Mouse (Mus musculus) lung, embryonic 16.5 days (tissue): ENCODE measurements around the gene Psip1. TPM values are rescaled to one million over a fixed set of nuclear protein-coding genes. Genes with fewer than 3 reads are reported as not detected.
A peak's percentile ranks its signal among the peaks of the same experiment; 100 is the strongest.
"Not testable (repeated sequence)": the region's sequence is repeated elsewhere in the genome, so short reads cannot be mapped to it uniquely, and the experiment has no call there.

Experiments
- ATAC-seq: fragments of 200-750 bp; cut with Nextera tagmentation; 2 replicates; pipeline ENCODE4 v1.8.0; 2017; ENCODE audit warnings: low read depth, mild to moderate bottlenecking, moderate library complexity
- H3K27ac ChIP-seq: fragments of 300-500 bp; sonication (generic); 2 replicates; pipeline ENCODE4 v1.5.1; 2014; ENCODE audit warnings: mild to moderate bottlenecking, control low read depth, low read length
- H3K27me3 ChIP-seq: fragments of 300-500 bp; sonication (generic); 2 replicates; pipeline ENCODE4 v1.6.1; 2014; ENCODE audit warnings: low read depth, low read length, mixed read lengths; ENCODE audit not compliant: control insufficient read depth, insufficient read depth
- H3K36me3 ChIP-seq: fragments of 300-500 bp; sonication (generic); 2 replicates; pipeline ENCODE4 v1.6.1; 2014; ENCODE audit warnings: low read length; ENCODE audit not compliant: control insufficient read depth, insufficient read depth
- H3K4me1 ChIP-seq: fragments of 300-500 bp; sonication (generic); replicated peaks from 2 replicates; pipeline ENCODE4 v1.6.1; 2014; ENCODE audit warnings: low read length, mixed read lengths; ENCODE audit not compliant: control insufficient read depth, insufficient read depth
- H3K4me2 ChIP-seq: fragments of 300-500 bp; sonication (generic); 2 replicates; pipeline ENCODE4 v1.6.1; 2014; ENCODE audit warnings: low read depth, low read length, control low read depth
- H3K4me3 ChIP-seq: fragments of 300-500 bp; sonication (generic); 2 replicates; pipeline ENCODE4 v1.5.1; 2014; ENCODE audit warnings: mild to moderate bottlenecking, low read length, control low read depth
- H3K9ac ChIP-seq: fragments of 300-500 bp; sonication (generic); 2 replicates; pipeline ENCODE4 v1.6.1; 2014; ENCODE audit warnings: low read length, control low read depth
- H3K9me3 ChIP-seq: fragments of 300-500 bp; sonication (generic); 2 replicates; pipeline ENCODE4 v1.6.1; 2016; ENCODE audit warnings: low read length; ENCODE audit not compliant: control insufficient read depth
- WGBS: fragments of 180-500 bp; shearing (Covaris S2); extraction: QIAGEN DNeasy Blood & Tissue Kit; methylation state at CpG from one replicate; pipeline ENCODE4 v1.1.7; 2014; 5-methylcytosine and 5-hydroxymethylcytosine counted together
- polyA plus RNA-seq: library from polyadenylated mRNA; unstranded; fragments of >200 nt; fragmentation: Nextera tagmentation; extraction: Ambion mirVana; gene quantifications from 2 replicates; pipeline ENCODE4 v1.2.1, GENCODE M21; 2015

Gene Psip1
- polyA plus RNA-seq, 1 experiment from 2014 or later, result 97.7 TPM

DNA sequence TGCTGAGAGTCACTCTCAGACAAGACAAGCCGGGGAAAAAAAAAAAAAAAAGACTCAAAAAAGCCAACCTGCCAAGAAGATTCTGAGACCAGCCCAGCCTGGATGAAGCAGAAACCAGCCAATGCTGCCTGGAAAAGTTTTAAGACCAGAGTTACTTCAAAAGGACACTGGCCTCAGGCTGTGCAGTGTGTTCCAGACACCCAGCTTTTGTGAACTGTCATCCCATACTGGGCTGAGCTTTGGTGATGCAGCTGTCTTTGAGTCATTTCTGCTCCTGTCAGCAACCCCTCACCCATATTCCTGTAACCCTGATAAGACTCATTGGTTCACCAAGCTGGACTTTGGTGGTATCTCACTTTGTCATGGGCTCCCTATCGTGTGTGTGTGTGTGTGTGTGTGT is 26.4 kb upstream of the Psip1 start:
- no peak for ATAC-seq
- Histone ChIP-seq H3K9ac (no peak overlapping the region), H3K36me3 (no peaks in the 10 kb centered on the region), H3K27me3 (no peaks in the 10 kb centered on the region), H3K4me2 (no peak overlapping the region), H3K4me3 (no peak overlapping the region), H3K4me1 (no peaks in the 10 kb centered on the region), H3K9me3 (no peaks in the 10 kb centered on the region), H3K27ac (no peak overlapping the region)
- WGBS, result 47% methylated on average over 2 of the region's 2 CpGs

DNA sequence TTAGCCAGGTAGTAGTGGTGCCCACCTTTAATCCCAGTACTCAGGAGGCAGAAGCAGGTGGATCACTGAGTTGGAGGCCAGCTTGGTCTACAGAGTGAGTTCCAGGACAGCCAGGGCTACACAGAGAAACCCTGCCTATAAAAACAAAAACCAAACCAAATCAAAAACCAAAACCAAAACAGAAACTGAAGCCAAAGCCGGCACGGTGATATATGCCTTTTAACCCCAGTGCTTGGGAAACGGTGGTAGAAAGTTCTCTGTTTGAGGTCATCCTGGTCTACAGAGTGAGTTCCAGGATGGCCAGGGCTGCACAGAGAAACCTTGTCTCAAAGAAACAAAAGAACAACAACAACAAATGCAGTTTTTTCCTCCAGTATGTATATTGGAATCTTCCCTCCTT is 26.0 kb upstream of the Psip1 start:
- Histone ChIP-seq H3K9me3 (no peaks in the 10 kb centered on the region), H3K4me3 (no peak overlapping the region), H3K27ac (no peak overlapping the region), H3K27me3 (no peaks in the 10 kb centered on the region), H3K4me1 (no peaks in the 10 kb centered on the region), H3K9ac (no peak overlapping the region), H3K36me3 (no peaks in the 10 kb centered on the region), H3K4me2 (no peak overlapping the region)
- ATAC-seq, result no peak
- WGBS, result 87% methylated on average over 3 of the region's 3 CpGs

GRCm38 (mm10) chr4:83511083-83511482 is 24.8 kb upstream of the Psip1 start:
- Histone ChIP-seq H3K9ac (no peak overlapping the region), H3K4me1 (no peaks in the 10 kb centered on the region), H3K9me3 (no peaks in the 10 kb centered on the region), H3K27ac (no peak overlapping the region), H3K4me2 (no peak overlapping the region), H3K4me3 (no peak overlapping the region), H3K27me3 (no peaks in the 10 kb centered on the region), H3K36me3 (no peaks in the 10 kb centered on the region)
- ATAC-seq, result no peak
- 62% methylated on average over 8 of the region's 8 CpGs for WGBS

DNA sequence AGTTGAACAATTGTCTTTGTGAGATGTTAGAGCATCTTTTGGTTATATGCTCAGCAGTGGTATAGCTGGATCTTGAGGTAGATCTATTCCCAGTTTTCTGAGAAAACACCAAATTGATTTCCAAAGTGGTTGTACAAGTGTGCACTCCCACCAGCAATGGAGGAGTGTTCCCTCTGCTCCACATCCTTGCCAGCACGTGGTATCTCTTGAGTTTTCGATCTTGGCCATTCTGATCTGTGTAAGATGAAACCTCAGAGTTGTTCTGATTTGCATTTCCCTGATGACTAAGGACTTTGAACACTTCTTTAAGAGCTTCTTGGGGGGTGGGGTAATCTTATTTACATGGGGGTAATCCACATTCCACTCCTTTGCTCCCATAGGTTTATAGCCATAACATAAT is 23.3 kb upstream of the Psip1 start:
- no peak for ATAC-seq
- H3K27me3 ChIP-seq, result no peaks in the 10 kb centered on the region
- no peak overlapping the region for H3K4me3 ChIP-seq
- H3K9me3 ChIP-seq, result no peaks in the 10 kb centered on the region
- H3K4me2 ChIP-seq, result no peak overlapping the region
- no peaks in the 10 kb centered on the region for H3K36me3 ChIP-seq
- H3K27ac ChIP-seq, result no peak overlapping the region
- no peak overlapping the region for H3K9ac ChIP-seq
- WGBS, result 50% methylated on average over 2 of the region's 2 CpGs
- H3K4me1 ChIP-seq, result no peaks in the 10 kb centered on the region

DNA sequence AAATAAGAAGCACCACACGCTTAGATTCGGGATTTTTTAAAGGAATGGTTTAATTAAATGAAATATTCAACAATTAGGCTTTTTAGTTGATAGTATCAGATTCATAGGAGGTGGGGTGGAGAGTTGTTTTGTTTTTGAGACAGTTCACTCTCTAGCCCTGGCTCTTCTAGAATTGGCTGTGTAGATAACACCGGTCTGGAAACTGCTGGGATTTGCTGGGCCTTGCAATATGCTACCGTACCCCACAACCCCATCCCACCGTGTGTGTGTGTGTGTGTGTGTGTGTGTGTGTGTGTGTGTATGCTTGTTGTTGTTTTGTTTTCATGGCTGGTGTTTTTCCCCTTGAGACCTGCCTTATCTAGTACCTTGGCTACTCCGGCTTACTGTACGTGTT is 14.8 kb upstream of the Psip1 start:
- Histone ChIP-seq H3K4me2 (peak overlapping the region; percentile 48; the same call in 1 of the 2 replicates), H3K36me3 (no peaks in the 10 kb centered on the region), H3K27ac (no peak overlapping the region), H3K4me1 (no peaks in the 10 kb centered on the region), H3K9me3 (no peaks in the 10 kb centered on the region), H3K4me3 (no peak overlapping the region; the same call in 1 of the 2 replicates), H3K9ac (no peak overlapping the region), H3K27me3 (no peaks in the 10 kb centered on the region)
- no peak for ATAC-seq
- WGBS, result 41% methylated on average over 7 of the region's 7 CpGs

DNA sequence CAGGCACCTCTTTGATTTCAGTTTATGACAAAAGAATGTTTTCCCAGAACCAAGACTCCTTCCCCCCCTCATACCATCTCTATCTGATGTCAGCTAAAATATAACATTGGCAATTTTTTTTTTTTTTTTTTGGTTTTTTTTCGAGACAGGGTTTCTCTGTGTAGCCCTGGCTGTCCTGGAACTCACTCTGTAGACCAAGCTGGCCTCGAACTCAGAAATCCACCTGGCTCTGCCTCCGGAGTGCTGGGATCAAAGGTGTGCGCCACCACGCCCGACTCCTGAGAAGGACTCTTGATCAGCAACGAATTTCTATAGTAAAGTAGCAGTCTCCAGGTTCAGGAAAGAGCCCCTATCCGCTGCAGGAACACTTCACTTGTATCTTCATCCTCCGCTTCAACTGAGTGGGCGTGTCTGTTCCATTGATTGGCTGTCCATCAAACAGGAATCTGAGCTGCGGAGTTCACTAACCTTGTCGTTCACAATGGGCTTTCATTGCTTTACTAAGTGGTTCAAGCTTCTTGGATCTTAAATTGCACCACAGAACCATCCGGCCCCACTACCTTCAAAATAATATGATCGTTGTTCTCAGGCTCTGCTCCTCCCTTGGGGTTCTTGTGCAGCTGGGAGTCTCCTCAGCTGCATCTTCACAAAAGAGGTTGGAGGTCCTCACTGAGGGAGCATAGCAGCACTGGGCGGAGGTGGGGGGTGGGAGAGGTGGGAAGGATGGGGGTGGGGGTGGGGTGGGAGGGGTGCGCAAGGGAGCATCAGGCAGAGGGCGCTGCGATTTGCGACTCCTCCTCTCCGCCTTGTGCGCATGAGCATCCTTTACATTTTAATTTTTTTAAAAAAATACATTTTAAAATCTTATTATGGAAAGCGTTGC is 14.1 kb upstream of the Psip1 start:
- ATAC-seq, result peak; percentile 28

GRCm38 (mm10) chr4:83497013-83497412 is 10.8 kb upstream of the Psip1 start:
- not testable (repeated sequence) for H3K27me3 ChIP-seq, H3K27ac ChIP-seq, H3K36me3 ChIP-seq, H3K4me2 ChIP-seq, H3K9me3 ChIP-seq, H3K4me3 ChIP-seq, H3K4me1 ChIP-seq, H3K9ac ChIP-seq, ATAC-seq
- WGBS, result 83% methylated on average over 5 of the region's 5 CpGs

More for the DNA sequence above, 14.1 kb upstream of the Psip1 start:
- Histone ChIP-seq H3K36me3 (no peaks in the 10 kb centered on the region), H3K4me3 (peak overlapping the region; percentile 27), H3K27ac (no peak overlapping the region), H3K27me3 (no peaks in the 10 kb centered on the region), H3K9ac (no peak overlapping the region), H3K9me3 (no peaks in the 10 kb centered on the region), H3K4me1 (no peaks in the 10 kb centered on the region), H3K4me2 (peak overlapping the region; percentile 48)
- 11% methylated on average over 22 of the region's 22 CpGs for WGBS

DNA sequence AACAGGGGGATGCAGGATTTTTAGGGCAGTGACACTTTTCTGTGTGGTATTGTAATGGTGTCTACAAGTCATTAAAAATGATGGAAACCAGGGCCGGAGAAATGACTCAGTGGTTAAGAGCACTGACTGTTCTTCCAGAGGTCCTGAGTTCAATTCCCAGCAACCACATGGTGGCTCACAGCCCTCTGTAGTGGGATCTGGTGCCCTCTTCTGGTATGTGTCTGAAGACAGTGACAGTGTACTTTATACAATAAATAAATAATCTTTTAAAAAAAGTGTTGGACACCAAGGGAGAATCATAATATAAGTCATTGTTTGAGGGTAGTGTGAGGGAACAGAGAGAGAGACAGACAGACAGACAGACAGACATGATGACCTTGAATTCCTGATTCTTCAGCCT is 6.9 kb upstream of the Psip1 start:
- 93% methylated on average over 1 of the region's 1 CpGs for WGBS
- no peak overlapping the region for H3K4me3 ChIP-seq
- H3K9me3 ChIP-seq, result no peaks in the 10 kb centered on the region
- no peak for ATAC-seq
- H3K27me3 ChIP-seq, result no peaks in the 10 kb centered on the region
- H3K4me2 ChIP-seq, result no peak overlapping the region
- H3K36me3 ChIP-seq, result no peaks in the 10 kb centered on the region
- no peaks in the 10 kb centered on the region for H3K4me1 ChIP-seq
- H3K27ac ChIP-seq, result no peak overlapping the region
- H3K9ac ChIP-seq, result no peak overlapping the region

- Histone ChIP-seq H3K27me3 (no peaks in the 10 kb centered on the region), H3K9me3 (no peaks in the 10 kb centered on the region), H3K4me2 (no peak overlapping the region), H3K27ac (no peak overlapping the region), H3K9ac (no peak overlapping the region), H3K36me3 (no peaks in the 10 kb centered on the region), H3K4me1 (peaks cover 9% of the 10 kb centered on the region), H3K4me3 (no peak overlapping the region)
- WGBS, result 29% methylated on average over 5 of the region's 5 CpGs
- no peak for ATAC-seq
Observed at GRCm38 (mm10) chr4:83489121-83489520, 2.9 kb upstream of the Psip1 start.
